Mouse (Mus musculus) spleen, adult 2 months (tissue): Measurements from ENCODE around the gene Ldhb.

Experiments
- CTCF ChIP-seq: fragments of 200-500 bp; IDR thresholded peaks from 2 replicates; pipeline ENCODE4 v1.5.1; 2011; ENCODE audit warnings: mild to moderate bottlenecking, inconsistent platforms; ENCODE audit not compliant: insufficient read depth, insufficient read length, insufficient replicate concordance; ENCODE audit errors: extremely low read depth
- POLR2A ChIP-seq: fragments of 200-500 bp; IDR thresholded peaks from 2 replicates; pipeline ENCODE4 v1.6.1; 2011; ENCODE audit warnings: low read depth, low read length, inconsistent platforms

- TF ChIP-seq POLR2A (no peak), CTCF (no peak)
Observed at GRCm38 (mm10) chr6:142502519-142503125, 5.1 kb downstream of the Ldhb start.
